Mouse (Mus musculus) kidney, adult 2 months (tissue): Measurements from ENCODE around the gene Anapc5.

Experiments
- CTCF ChIP-seq: fragments of 200-500 bp; conservative IDR thresholded peaks from 2 replicates; pipeline ENCODE4 v1.5.1; 2011; ENCODE audit warnings: low read depth, mild to moderate bottlenecking, control low read depth, low read length, moderate library complexity, mixed read lengths; ENCODE audit not compliant: insufficient read depth, insufficient read length
- POLR2A ChIP-seq: fragments of 200-500 bp; IDR thresholded peaks from one replicate; pipeline ENCODE4 v1.6.1; 2011; ENCODE audit warnings: low read depth, low read length, control low read depth

GRCm38 (mm10) chr5:122770806-122771261, 50.3 kb downstream of the Anapc5 start:
- TF ChIP-seq POLR2A (no peak), CTCF (no peak)
